Mouse (Mus musculus): ENCODE results near the gene Ecsit.

The Ecsit gene

GRCm38 (mm10) chr9:22051161-22051957 lies 33.9 kb downstream of the Ecsit start:
- no peak for DNase-seq (ENCODE audit: low read depth, low spot score)

GRCm38 (mm10) chr9:22050351-22050889 lies 34.8 kb downstream of the Ecsit start:
- no peak for DNase-seq (ENCODE audit: low read depth, low spot score)

GRCm38 (mm10) chr9:22049721-22050270 lies 35.4 kb downstream of the Ecsit start:
- DNase-seq (ENCODE audit: low read depth, low spot score): no peak

- DNase-seq (ENCODE audit: low read depth, low spot score): no peak
Measured at GRCm38 (mm10) chr9:22049315-22049714, 35.9 kb downstream of the Ecsit start.

- peak; percentile 20 for DNase-seq (ENCODE audit: low read depth, low spot score)
Measured at GRCm38 (mm10) chr9:22047329-22047728, 37.9 kb downstream of the Ecsit start.

- DNase-seq (ENCODE audit: low read depth, low spot score): no peak
Measured at GRCm38 (mm10) chr9:22041832-22042231, 43.4 kb downstream of the Ecsit start.

- no peak for DNase-seq (ENCODE audit: low read depth, low spot score)
Measured at GRCm38 (mm10) chr9:22037826-22038225, 47.4 kb downstream of the Ecsit start.

- DNase-seq (ENCODE audit: low read depth, low spot score): no peak
Measured at GRCm38 (mm10) chr9:22035300-22036044, 49.8 kb downstream of the Ecsit start.

GRCm38 (mm10) chr9:22030386-22030785 lies 54.9 kb downstream of the Ecsit start:
- DNase-seq (ENCODE audit: low read depth, low spot score): no peak

- no peak for DNase-seq (ENCODE audit: low read depth, low spot score)
Measured at GRCm38 (mm10) chr9:22028467-22028866, 56.8 kb downstream of the Ecsit start.

- no peak for DNase-seq (ENCODE audit: low read depth, low spot score)
Measured at GRCm38 (mm10) chr9:22024592-22024991, 60.6 kb downstream of the Ecsit start.

Measured in 3T3-L1 (cell line).